Mouse (Mus musculus): ENCODE measurements around the gene Sesn1. TPM values are rescaled to one million over a fixed set of nuclear protein-coding genes. Genes with fewer than 3 reads are reported as not detected.

Sesn1 gene
- polyA plus RNA-seq, 1 experiment: 5.0 TPM

DNA sequence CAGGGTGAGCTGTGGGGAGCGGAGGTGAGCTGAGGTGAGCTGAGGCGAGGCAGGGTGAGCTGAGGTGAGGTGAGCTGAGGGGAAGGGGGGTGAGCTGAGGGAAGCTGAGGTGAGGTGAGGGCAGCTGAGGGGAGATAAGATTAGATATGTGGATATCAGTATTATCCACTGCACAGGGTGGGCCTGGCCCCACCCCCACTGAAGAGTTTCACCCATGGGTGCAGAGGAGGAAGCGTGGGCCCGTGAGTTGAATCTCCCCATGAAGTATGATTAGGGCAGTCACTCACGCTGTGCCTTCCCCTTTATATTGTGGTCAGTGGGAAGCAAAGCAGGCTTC is 143.8 kb downstream of the Sesn1 start:
- TF ChIP-seq MYOG (IDR thresholded peaks at IDR 0.05; ENCODE audit: control insufficient read depth, extremely low read depth, insufficient read length) (no peak), USF1 (IDR thresholded peaks at IDR 0.05; ENCODE audit: low read depth) (no peak), MYOD1 (IDR thresholded peaks at IDR 0.05; ENCODE audit: control insufficient read depth, insufficient read length, low read depth) (no peak)
- H3K79me3 ChIP-seq (ENCODE audit: low read depth): no peaks in the 10 kb centered on the region
- no peaks in the 10 kb centered on the region for H3K79me2 ChIP-seq (ENCODE audit: control insufficient read depth, insufficient read depth)
- no peaks in the 10 kb centered on the region for H3K27me3 ChIP-seq (ENCODE audit: control insufficient read depth, insufficient read depth, insufficient read length)
- no peak overlapping the region for H3ac ChIP-seq (ENCODE audit: control insufficient read depth, insufficient read length, low read depth)
- no peaks in the 10 kb centered on the region for H3K36me3 ChIP-seq (ENCODE audit: control insufficient read depth, insufficient read depth)
- H3K4me3 ChIP-seq (ENCODE audit: insufficient read depth, poor library complexity, severe bottlenecking): no peak overlapping the region

DNA sequence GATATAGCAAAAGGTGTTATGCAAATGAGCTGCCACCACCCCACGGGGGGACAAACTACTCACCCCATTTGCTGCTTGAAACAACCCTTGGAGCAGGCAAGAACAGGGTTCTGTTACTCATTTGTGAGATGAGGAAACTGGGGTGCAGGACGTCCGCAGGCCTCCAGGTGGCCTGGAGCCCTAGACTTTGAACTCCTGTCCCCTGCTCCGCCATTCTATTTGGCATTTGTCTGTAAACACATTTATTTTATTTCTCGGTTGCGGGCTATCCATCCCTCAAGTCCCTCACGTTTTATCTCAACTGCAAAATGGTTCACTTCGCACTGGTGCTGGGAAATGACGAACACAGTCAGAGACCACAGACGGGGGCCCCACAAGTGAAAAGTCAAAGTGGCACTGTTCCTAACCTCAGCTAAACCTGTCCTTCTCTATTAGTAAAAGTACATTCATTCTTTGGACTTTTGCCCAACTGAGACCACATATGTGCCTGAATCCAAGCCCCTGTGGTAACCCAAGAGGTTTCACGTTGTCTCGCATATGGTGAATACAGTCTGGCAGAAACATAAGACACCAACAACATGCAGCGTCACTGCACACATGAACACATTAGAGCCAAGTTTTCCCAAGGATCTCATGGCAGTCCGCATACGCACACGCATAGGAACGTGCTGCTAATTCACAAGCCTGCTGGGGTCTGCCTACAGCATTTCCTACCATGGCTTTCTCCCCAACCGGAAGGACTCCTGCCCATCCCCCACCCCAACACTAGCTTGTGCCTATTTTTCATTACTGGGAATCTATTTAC is 147.9 kb downstream of the Sesn1 start:
- no peaks in the 10 kb centered on the region for H3K36me3 ChIP-seq (ENCODE audit: control insufficient read depth, insufficient read depth)
- H3K79me3 ChIP-seq (ENCODE audit: low read depth): no peaks in the 10 kb centered on the region
- H3ac ChIP-seq (ENCODE audit: control insufficient read depth, insufficient read length, low read depth): no peak overlapping the region
- no peaks in the 10 kb centered on the region for H3K79me2 ChIP-seq (ENCODE audit: control insufficient read depth, insufficient read depth)
- no peak overlapping the region for H3K4me3 ChIP-seq (ENCODE audit: insufficient read depth, poor library complexity, severe bottlenecking)
- TF ChIP-seq USF1 (IDR thresholded peaks at IDR 0.05; ENCODE audit: low read depth) (no peak), CTCF (IDR thresholded peaks at IDR 0.05; ENCODE audit: control insufficient read depth, insufficient read depth, insufficient read length) (no peak), MAX (IDR thresholded peaks at IDR 0.05) (no peak), MYOG (IDR thresholded peaks at IDR 0.05; ENCODE audit: control insufficient read depth, extremely low read depth, insufficient read length) (no peak), FOSL1 (IDR thresholded peaks at IDR 0.05; ENCODE audit: insufficient read depth, low read length, poor library complexity, severe bottlenecking) (no peak), CEBPB (IDR thresholded peaks at IDR 0.05; ENCODE audit: low read depth) (no peak), MYOD1 (IDR thresholded peaks at IDR 0.05; ENCODE audit: control insufficient read depth, insufficient read length, low read depth) (no peak)
- H3K27me3 ChIP-seq (ENCODE audit: control insufficient read depth, insufficient read depth, insufficient read length): no peaks in the 10 kb centered on the region

Other genes starting within 250 kb of the Sesn1 start
- 0.13 TPM for gene Ccdc162, start 93.3 kb upstream of the Sesn1 start, polyA plus RNA-seq (2012; fragmentation: generic; extraction: Trizol)
- gene Cep57l1, start 64 bp upstream of the Sesn1 start, polyA plus RNA-seq (2012; fragmentation: generic; extraction: Trizol): 4.6 TPM
- gene Armc2, start 208.5 kb downstream of the Sesn1 start, polyA plus RNA-seq (2012; fragmentation: generic; extraction: Trizol): 0.20 TPM

All from C2C12 (cell line).